ENCODE assay signal across 7 mouse cellular contexts in genomic region chr13:58543066-58543465, GRCm38 (mm10).
DNase-seq lines count a peak whose midpoint lies in the region; ATAC-seq lines count a peak whose summit lies in the region.

No protein-coding gene starts in this region.

- H3K27ac ChIP-seq in intestine, embryonic 15.5 days: no peak overlapping the region
- H3K27ac ChIP-seq in midbrain, embryonic 13.5 days: no peak overlapping the region

- no peaks in the 10 kb centered on the region for H3K27me3 ChIP-seq in intestine, embryonic 15.5 days (replicated peaks)
- 0 out of 2 replicates have a peak, but pooled peaks cover 2% of the 10 kb centered on the region for H3K27me3 ChIP-seq in midbrain, embryonic 13.5 days

- intact Hi-C loops in left cerebral cortex, postnatal 36 days (cut with DNase I): loop anchor here (2.0 to 5.0 kb wide), 3 partner anchors 140 to 256 kb away; partner anchors contain the start of genes 2210016F16Rik, Hnrnpk and Rmi1

- H3K4me3 ChIP-seq in intestine, embryonic 15.5 days (replicated peaks): no peak overlapping the region
- H3K4me3 ChIP-seq in midbrain, embryonic 13.5 days (replicated peaks): no peak overlapping the region

- H3K4me2 ChIP-seq in intestine, embryonic 15.5 days (replicated peaks): no peak overlapping the region
- no peak overlapping the region for H3K4me2 ChIP-seq in midbrain, embryonic 13.5 days (replicated peaks)

- 0 out of 2 replicates have a peak, but pooled peaks cover 2% of the 10 kb centered on the region for H3K4me1 ChIP-seq in intestine, embryonic 15.5 days (replicated peaks)
- H3K4me1 ChIP-seq in midbrain, embryonic 13.5 days (replicated peaks): peaks cover 36% of the 10 kb centered on the region

- ATAC-seq in intestine, embryonic 15.5 days: peak; percentile 87
- 0 out of 2 replicates have a peak, but pooled peaks have one; percentile 31 for ATAC-seq in midbrain, embryonic 13.5 days

- peak; percentile 81 for DNase-seq in adrenal gland, adult 2 months
- DNase-seq in embryo, embryonic 11 days: peak; percentile 85
- DNase-seq in gastrocnemius, postnatal 4 days (ENCODE audit: low spot score in 2 of 2): peak; percentile 71 to 80
- peak; percentile 46 to 71 for DNase-seq in left cerebral cortex, postnatal 36 days (ENCODE audit: low spot score in 2 of 2)
- DNase-seq in spleen, adult 12 weeks (ENCODE audit: low spot score): peak; percentile 74

- no peaks in the 10 kb centered on the region for H3K9me3 ChIP-seq in intestine, embryonic 15.5 days
- H3K9me3 ChIP-seq in midbrain, embryonic 13.5 days: no peaks in the 10 kb centered on the region

- no peaks in the 10 kb centered on the region for H3K36me3 ChIP-seq in intestine, embryonic 15.5 days
- no peaks in the 10 kb centered on the region for H3K36me3 ChIP-seq in midbrain, embryonic 13.5 days

- H3K9ac ChIP-seq in intestine, embryonic 15.5 days: no peak overlapping the region
- H3K9ac ChIP-seq in midbrain, embryonic 13.5 days (replicated peaks): no peak overlapping the region

- WGBS in intestine, embryonic 15.5 days: 43% methylated on average over 7 of the region's 7 CpGs
- WGBS in midbrain, embryonic 13.5 days: 44% methylated on average over 7 of the region's 7 CpGs
